Mouse (Mus musculus): Measurements from ENCODE around the gene Epb42. TPM values are rescaled to one million over a fixed set of nuclear protein-coding genes. Genes with fewer than 3 reads are reported as not detected.
"Not testable (repeated sequence)": the region's sequence is repeated elsewhere in the genome, so short reads cannot be mapped to it uniquely, and the experiment has no call there.

Gene Epb42
- total and polyA plus RNA-seq, 2 experiments from 2014 or later, result 0.18 to 0.73 TPM

GRCm38 (mm10) chr2:120978693-120979037 lies 58.2 kb downstream of the Epb42 start:
- Histone ChIP-seq H3K4me2 (ENCODE audit: low read depth, low read length) (no peak overlapping the region), H3K4me1 (ENCODE audit: insufficient read depth, low read length) (no peaks in the 10 kb centered on the region), H3K9ac (replicated peaks; ENCODE audit: low read length) (no peak overlapping the region), H3K27me3 (ENCODE audit: insufficient read depth, low read length) (no peaks in the 10 kb centered on the region), H3K36me3 (ENCODE audit: insufficient read depth, low read length) (no peaks in the 10 kb centered on the region), H3K4me3 (ENCODE audit: low read length) (no peak overlapping the region), H3K9me3 (ENCODE audit: low read length) (no peaks in the 10 kb centered on the region), H3K27ac (no peak overlapping the region)
- TF ChIP-seq CTCF (IDR thresholded peaks at IDR 0.05; ENCODE audit: low read depth), result peak; percentile 31; the same call in 1 of the 2 replicates
- DNase-seq (ENCODE audit: low spot score) (peak; percentile 16), ATAC-seq (no peak)
- 43% methylated on average over 2 of the region's 2 CpGs for WGBS

GRCm38 (mm10) chr2:120977926-120978692 lies 58.8 kb downstream of the Epb42 start:
- Histone ChIP-seq H3K4me1 (ENCODE audit: insufficient read depth, low read length) (no peaks in the 10 kb centered on the region), H3K36me3 (ENCODE audit: insufficient read depth, low read length) (no peaks in the 10 kb centered on the region), H3K4me3 (ENCODE audit: low read length) (peak overlapping the region; percentile 81), H3K27me3 (ENCODE audit: insufficient read depth, low read length) (no peaks in the 10 kb centered on the region), H3K9ac (replicated peaks; ENCODE audit: low read length) (peak overlapping the region; percentile 89), H3K9me3 (ENCODE audit: low read length) (no peaks in the 10 kb centered on the region), H3K4me2 (ENCODE audit: low read depth, low read length) (peak overlapping the region; percentile 84), H3K27ac (peak overlapping the region; percentile 90)
- 0 out of 2 replicates have a peak, but pooled peaks have one; percentile 27 for ATAC-seq
- TF ChIP-seq CTCF (IDR thresholded peaks at IDR 0.05; ENCODE audit: low read depth), result no peak
- no peak for DNase-seq (ENCODE audit: low spot score)
- 80% methylated on average over 8 of the region's 8 CpGs for WGBS

- no peaks in the 10 kb centered on the region for H3K9me3 ChIP-seq (ENCODE audit: low read length)
- peak within 1 kb of the TSS; percentile 81 for H3K4me3 ChIP-seq (ENCODE audit: low read length)
- no peak for TF ChIP-seq CTCF (IDR thresholded peaks at IDR 0.05; ENCODE audit: low read depth)
- H3K4me1 ChIP-seq (ENCODE audit: insufficient read depth, low read length), result no peaks in the 10 kb centered on the region
- H3K4me2 ChIP-seq (ENCODE audit: low read depth, low read length), result peak within 1 kb of the TSS; percentile 84
- peak; percentile 74 for ATAC-seq
- under 1% methylated on average over 63 of the region's 71 CpGs for WGBS
- no peaks in the 10 kb centered on the region for H3K36me3 ChIP-seq (ENCODE audit: insufficient read depth, low read length)
- DNase-seq (ENCODE audit: low spot score), result peak; percentile 63
- H3K27me3 ChIP-seq (ENCODE audit: insufficient read depth, low read length), result no peaks in the 10 kb centered on the region
- H3K9ac ChIP-seq (replicated peaks; ENCODE audit: low read length), result peak within 1 kb of the TSS; percentile 89
- H3K27ac ChIP-seq, result peak within 1 kb of the TSS; percentile 90
Observed at GRCm38 (mm10) chr2:120976990-120977925, 59.6 kb downstream of the Epb42 start, which contains the start of gene Tmem62. Tmem62 (plus strand) TSS chr2:120977017.

GRCm38 (mm10) chr2:120976308-120976707 lies 60.6 kb downstream of the Epb42 start:
- H3K4me3 ChIP-seq (ENCODE audit: low read length), result peak overlapping the region; percentile 81

DNA sequence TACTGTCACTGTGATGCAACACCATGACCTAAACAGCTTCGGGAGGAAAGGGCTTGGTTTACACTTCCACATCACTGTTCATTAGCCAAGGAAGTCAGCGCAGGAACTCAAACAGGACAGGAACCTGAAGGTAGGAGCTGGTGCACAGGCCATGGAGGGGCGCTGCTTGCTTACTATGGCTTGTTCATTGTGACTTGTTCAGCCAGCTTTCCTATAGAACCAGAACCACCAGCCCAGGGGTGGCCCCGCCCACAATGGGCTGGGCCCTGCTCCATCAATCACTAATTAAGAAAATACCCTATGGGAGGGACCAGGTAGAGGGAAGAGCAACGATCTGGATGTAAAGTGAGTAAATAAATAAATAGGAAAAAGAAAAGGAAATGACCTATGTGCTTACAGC lies 63.9 kb downstream of the Epb42 start:
- no peaks in the 10 kb centered on the region for H3K27me3 ChIP-seq (ENCODE audit: insufficient read depth, low read length)
- H3K4me3 ChIP-seq (ENCODE audit: low read length), result no peak overlapping the region
- 22% methylated on average over 5 of the region's 5 CpGs for WGBS
- no peak overlapping the region for H3K4me2 ChIP-seq (ENCODE audit: low read depth, low read length)
- no peak for TF ChIP-seq CTCF (IDR thresholded peaks at IDR 0.05; ENCODE audit: low read depth)
- peaks cover 12% of the 10 kb centered on the region for H3K4me1 ChIP-seq (ENCODE audit: insufficient read depth, low read length)
- H3K9me3 ChIP-seq (ENCODE audit: low read length), result no peaks in the 10 kb centered on the region
- H3K9ac ChIP-seq (replicated peaks; ENCODE audit: low read length), result no peak overlapping the region
- ATAC-seq, result no peak
- no peak for DNase-seq (ENCODE audit: low spot score)
- no peaks in the 10 kb centered on the region for H3K36me3 ChIP-seq (ENCODE audit: insufficient read depth, low read length)
- no peak overlapping the region for H3K27ac ChIP-seq

More at GRCm38 (mm10) chr2:120976308-120976707, 60.6 kb downstream of the Epb42 start:
- no peaks in the 10 kb centered on the region for H3K36me3 ChIP-seq (ENCODE audit: insufficient read depth, low read length)
- H3K9me3 ChIP-seq (ENCODE audit: low read length), result no peaks in the 10 kb centered on the region
- peak; percentile 32 for DNase-seq (ENCODE audit: low spot score)
- WGBS, result 53% methylated on average over 4 of the region's 4 CpGs
- peak; percentile 42 for TF ChIP-seq CTCF (IDR thresholded peaks at IDR 0.05; ENCODE audit: low read depth)
- no peaks in the 10 kb centered on the region for H3K27me3 ChIP-seq (ENCODE audit: insufficient read depth, low read length)
- H3K27ac ChIP-seq, result no peak overlapping the region
- ATAC-seq, result no peak
- no peak overlapping the region for H3K9ac ChIP-seq (replicated peaks; ENCODE audit: low read length)
- no peaks in the 10 kb centered on the region for H3K4me1 ChIP-seq (ENCODE audit: insufficient read depth, low read length)
- peak overlapping the region; percentile 84 for H3K4me2 ChIP-seq (ENCODE audit: low read depth, low read length)

DNA sequence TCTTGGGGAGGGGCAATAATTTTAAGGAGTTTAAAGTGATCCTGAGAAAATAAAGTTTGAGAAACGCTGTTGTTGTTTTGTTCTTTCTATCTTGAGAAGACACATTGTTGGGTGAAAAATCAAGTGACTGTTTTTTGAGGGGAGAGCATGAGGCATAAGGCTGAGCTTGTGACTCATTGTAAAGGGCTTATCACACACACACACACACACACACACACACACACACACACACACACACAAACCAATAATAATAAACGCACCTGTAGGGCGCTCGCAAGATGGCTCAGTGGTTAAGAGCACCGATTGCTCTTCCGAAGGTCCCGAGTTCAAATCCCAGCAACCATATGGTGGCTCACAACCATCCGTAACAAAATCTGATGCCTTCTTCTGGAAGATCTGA lies 64.6 kb downstream of the Epb42 start:
- H3K9me3 ChIP-seq (ENCODE audit: low read length); H3K36me3 ChIP-seq (ENCODE audit: insufficient read depth, low read length); H3K9ac ChIP-seq (replicated peaks; ENCODE audit: low read length); DNase-seq (ENCODE audit: low spot score); H3K27ac ChIP-seq; H3K4me3 ChIP-seq (ENCODE audit: low read length); H3K4me2 ChIP-seq (ENCODE audit: low read depth, low read length); H3K27me3 ChIP-seq (ENCODE audit: insufficient read depth, low read length); ATAC-seq: not testable (repeated sequence)
- WGBS, result 95% methylated on average over 8 of the region's 8 CpGs
- H3K4me1 ChIP-seq (ENCODE audit: insufficient read depth, low read length), result peaks cover 12% of the 10 kb centered on the region
